Mouse (Mus musculus) adrenal gland, adult 2 months (tissue): Measurements from ENCODE around the gene Slc7a11. TPM values are rescaled to one million over a fixed set of nuclear protein-coding genes. Genes with fewer than 3 reads are reported as not detected.

Experiments used
- DNase-seq: peaks from one replicate; pipeline ENCODE4 v3.0.0; 2021
- polyA plus RNA-seq: library from polyadenylated mRNA; depleted of rRNA; stranded (reverse); fragments of >200 nt; gene quantifications from 2 replicates; pipeline ENCODE4 v1.2.3, GENCODE M21; 2012
- total RNA-seq, 2 experiments: library from RNA; stranded (reverse); gene quantifications; 2 replicates each; pipeline ENCODE4 v1.2.3; 2021

Slc7a11 gene
- total and polyA plus RNA-seq, 3 experiments: 0.28 to 1.3 (median 0.77) TPM

GRCm38 (mm10) chr3:50144144-50144543, 299.3 kb downstream of the Slc7a11 start:
- DNase-seq: no peak

- no peak for DNase-seq
Observed at GRCm38 (mm10) chr3:50138319-50138718, 305.1 kb downstream of the Slc7a11 start.

- no peak for DNase-seq
Observed at GRCm38 (mm10) chr3:50132204-50132603, 311.2 kb downstream of the Slc7a11 start.

GRCm38 (mm10) chr3:50130319-50130718, 313.1 kb downstream of the Slc7a11 start:
- DNase-seq: no peak

GRCm38 (mm10) chr3:50121001-50121400, 322.4 kb downstream of the Slc7a11 start:
- no peak for DNase-seq

- DNase-seq: no peak
Observed at GRCm38 (mm10) chr3:50116266-50116665, 327.1 kb downstream of the Slc7a11 start.

GRCm38 (mm10) chr3:50105509-50105908, 337.9 kb downstream of the Slc7a11 start:
- DNase-seq: no peak

GRCm38 (mm10) chr3:50094404-50095092, 348.9 kb downstream of the Slc7a11 start:
- no peak for DNase-seq

GRCm38 (mm10) chr3:50076979-50077378, 366.4 kb downstream of the Slc7a11 start:
- peak; percentile 33 for DNase-seq

- DNase-seq: no peak
Observed at GRCm38 (mm10) chr3:50063396-50063795, 380.0 kb downstream of the Slc7a11 start.

GRCm38 (mm10) chr3:50044666-50045065, 398.7 kb downstream of the Slc7a11 start:
- no peak for DNase-seq

GRCm38 (mm10) chr3:50044160-50044559, 399.3 kb downstream of the Slc7a11 start:
- no peak for DNase-seq

- DNase-seq: no peak
Observed at GRCm38 (mm10) chr3:50041141-50041540, 402.3 kb downstream of the Slc7a11 start.

GRCm38 (mm10) chr3:50035875-50036528, 407.4 kb downstream of the Slc7a11 start:
- DNase-seq: no peak

GRCm38 (mm10) chr3:50033325-50033724, 410.1 kb downstream of the Slc7a11 start:
- DNase-seq: no peak

- DNase-seq: no peak
Observed at GRCm38 (mm10) chr3:50026039-50026438, 417.4 kb downstream of the Slc7a11 start.

GRCm38 (mm10) chr3:50014396-50014795, 429.0 kb downstream of the Slc7a11 start:
- no peak for DNase-seq

- no peak for DNase-seq
Observed at GRCm38 (mm10) chr3:50012012-50012411, 431.4 kb downstream of the Slc7a11 start.

- no peak for DNase-seq
Observed at GRCm38 (mm10) chr3:50003970-50004683, 439.3 kb downstream of the Slc7a11 start.

GRCm38 (mm10) chr3:50002067-50002466, 441.3 kb downstream of the Slc7a11 start:
- DNase-seq: no peak

- DNase-seq: no peak
Observed at GRCm38 (mm10) chr3:50001635-50002034, 441.8 kb downstream of the Slc7a11 start.

GRCm38 (mm10) chr3:49992891-49993290, 450.5 kb downstream of the Slc7a11 start:
- DNase-seq: peak; percentile 2

GRCm38 (mm10) chr3:49987236-49987635, 456.2 kb downstream of the Slc7a11 start:
- no peak for DNase-seq
